Mouse (Mus musculus): ENCODE measurements at regions not wholly inside any gene's neighbourhood (a gene's known extent, or its start where the extent isn't known, plus 50 kb on each side); places are given as distances from the start of the nearest gene placed in this dataset.

GRCm38 (mm10) chr7:116893846-116894245, 389.7 kb downstream of the Nucb2 start:
- Histone ChIP-seq H3K27ac (no peak overlapping the region), H3K4me2 (ENCODE audit: low read depth) (no peak overlapping the region), H3K4me3 (ENCODE audit: insufficient read depth in 1 of 2, low read depth in 2 of 2, low read length in 2 of 2) (no peak overlapping the region), H3K4me1 (replicated peaks; ENCODE audit: control insufficient read depth in 2 of 2, insufficient read depth in 2 of 2, low read length in 1 of 2) (no peaks in the 10 kb centered on the region), H3K27me3 (ENCODE audit: control insufficient read depth, insufficient read depth, low read length) (no peaks in the 10 kb centered on the region), H3K9ac (replicated peaks) (no peak overlapping the region), H3K36me3 (replicated peaks; ENCODE audit: control insufficient read depth, insufficient read depth, low read depth) (no peaks in the 10 kb centered on the region), H3K9me3 (ENCODE audit: control insufficient read depth, low read length) (no peaks in the 10 kb centered on the region)
- ATAC-seq (ENCODE audit: insufficient read depth), result no peak
- WGBS (ENCODE audit: insufficient replicate concordance), result 77% methylated on average over 6 of the region's 6 CpGs
- TF ChIP-seq EP300 (IDR thresholded peaks at IDR 0.05; ENCODE audit: low read depth) (no peak), CTCF (IDR thresholded peaks at IDR 0.05; ENCODE audit: low read depth) (no peak)
- no peak for DNase-seq (ENCODE audit: low read depth in 3 of 3, low spot score in 3 of 3)

DNA sequence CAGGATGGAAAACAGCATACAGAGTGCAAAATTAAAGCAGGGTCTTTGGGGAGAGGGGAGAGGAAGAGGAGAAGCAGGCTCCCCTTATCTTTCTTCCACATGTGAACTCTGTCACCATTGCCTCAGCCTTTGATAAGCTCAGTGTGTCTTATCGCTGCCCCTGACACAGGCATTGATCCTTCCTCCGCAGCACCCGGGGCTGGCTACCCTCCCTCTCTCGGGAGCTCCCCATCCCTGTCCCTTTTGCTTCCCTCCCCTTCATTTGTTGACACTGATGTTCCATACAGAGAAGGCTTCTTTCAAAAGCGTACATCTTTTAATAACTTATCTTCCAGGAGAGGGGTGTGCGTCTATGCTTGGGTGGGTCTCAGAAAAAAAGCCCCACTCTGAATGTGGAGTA, 411.6 kb downstream of the Nucb2 start:
- H3K9me3 ChIP-seq (ENCODE audit: control insufficient read depth, low read length), result no peaks in the 10 kb centered on the region
- ATAC-seq (ENCODE audit: insufficient read depth) (no peak), DNase-seq (ENCODE audit: low read depth in 3 of 3, low spot score in 3 of 3) (no peak)
- TF ChIP-seq CTCF (IDR thresholded peaks at IDR 0.05; ENCODE audit: low read depth), result no peak
- no peak for TF ChIP-seq EP300 (IDR thresholded peaks at IDR 0.05; ENCODE audit: low read depth)
- H3K4me2 ChIP-seq (ENCODE audit: low read depth), result no peak overlapping the region
- H3K27me3 ChIP-seq (ENCODE audit: control insufficient read depth, insufficient read depth, low read length), result no peaks in the 10 kb centered on the region
- H3K9ac ChIP-seq (replicated peaks), result no peak overlapping the region
- H3K4me1 ChIP-seq (replicated peaks; ENCODE audit: control insufficient read depth in 2 of 2, insufficient read depth in 2 of 2, low read length in 1 of 2), result no peaks in the 10 kb centered on the region; a peak in 1 of 4 replicates
- H3K36me3 ChIP-seq (replicated peaks; ENCODE audit: control insufficient read depth, insufficient read depth, low read depth), result no peaks in the 10 kb centered on the region
- H3K27ac ChIP-seq, result no peak overlapping the region
- no peak overlapping the region for H3K4me3 ChIP-seq (ENCODE audit: insufficient read depth in 1 of 2, low read depth in 2 of 2, low read length in 2 of 2)
- WGBS (ENCODE audit: insufficient replicate concordance), result 23% methylated on average over 6 of the region's 6 CpGs

- ATAC-seq (ENCODE audit: insufficient read depth) (no peak), DNase-seq (ENCODE audit: low read depth in 3 of 3, low spot score in 3 of 3) (no peak)
- no peaks in the 10 kb centered on the region for H3K36me3 ChIP-seq (replicated peaks; ENCODE audit: control insufficient read depth, insufficient read depth, low read depth)
- H3K4me2 ChIP-seq (ENCODE audit: low read depth), result no peak overlapping the region
- H3K4me1 ChIP-seq (replicated peaks; ENCODE audit: control insufficient read depth in 2 of 2, insufficient read depth in 2 of 2, low read length in 1 of 2), result no peaks in the 10 kb centered on the region; a peak in 1 of 4 replicates
- 50% methylated on average over 6 of the region's 6 CpGs for WGBS (ENCODE audit: insufficient replicate concordance)
- H3K9ac ChIP-seq (replicated peaks), result no peak overlapping the region
- TF ChIP-seq CTCF (IDR thresholded peaks at IDR 0.05; ENCODE audit: low read depth), result no peak
- no peak for TF ChIP-seq EP300 (IDR thresholded peaks at IDR 0.05; ENCODE audit: low read depth)
- H3K9me3 ChIP-seq (ENCODE audit: control insufficient read depth, low read length), result no peaks in the 10 kb centered on the region
- no peak overlapping the region for H3K27ac ChIP-seq
- H3K27me3 ChIP-seq (ENCODE audit: control insufficient read depth, insufficient read depth, low read length), result no peaks in the 10 kb centered on the region
- no peak overlapping the region for H3K4me3 ChIP-seq (ENCODE audit: insufficient read depth in 1 of 2, low read depth in 2 of 2, low read length in 2 of 2)
Measured at GRCm38 (mm10) chr7:116917921-116918670, 413.9 kb downstream of the Nucb2 start.

- Histone ChIP-seq H3K36me3 (replicated peaks; ENCODE audit: control insufficient read depth, insufficient read depth, low read depth) (no peaks in the 10 kb centered on the region), H3K4me3 (ENCODE audit: insufficient read depth in 1 of 2, low read depth in 2 of 2, low read length in 2 of 2) (no peak overlapping the region), H3K4me1 (replicated peaks; ENCODE audit: control insufficient read depth in 2 of 2, insufficient read depth in 2 of 2, low read length in 1 of 2) (no peaks in the 10 kb centered on the region), H3K4me2 (ENCODE audit: low read depth) (no peak overlapping the region), H3K9ac (replicated peaks) (no peak overlapping the region), H3K9me3 (ENCODE audit: control insufficient read depth, low read length) (no peaks in the 10 kb centered on the region), H3K27ac (no peak overlapping the region), H3K27me3 (ENCODE audit: control insufficient read depth, insufficient read depth, low read length) (no peaks in the 10 kb centered on the region)
- ATAC-seq (ENCODE audit: insufficient read depth) (no peak), DNase-seq (ENCODE audit: low read depth in 3 of 3, low spot score in 3 of 3) (no peak)
- no peak for TF ChIP-seq CTCF (IDR thresholded peaks at IDR 0.05; ENCODE audit: low read depth)
- WGBS (ENCODE audit: insufficient replicate concordance), result 46% methylated on average over 2 of the region's 2 CpGs
Measured at GRCm38 (mm10) chr7:116946448-116946847, 434.3 kb upstream of the Xylt1 start.

DNA sequence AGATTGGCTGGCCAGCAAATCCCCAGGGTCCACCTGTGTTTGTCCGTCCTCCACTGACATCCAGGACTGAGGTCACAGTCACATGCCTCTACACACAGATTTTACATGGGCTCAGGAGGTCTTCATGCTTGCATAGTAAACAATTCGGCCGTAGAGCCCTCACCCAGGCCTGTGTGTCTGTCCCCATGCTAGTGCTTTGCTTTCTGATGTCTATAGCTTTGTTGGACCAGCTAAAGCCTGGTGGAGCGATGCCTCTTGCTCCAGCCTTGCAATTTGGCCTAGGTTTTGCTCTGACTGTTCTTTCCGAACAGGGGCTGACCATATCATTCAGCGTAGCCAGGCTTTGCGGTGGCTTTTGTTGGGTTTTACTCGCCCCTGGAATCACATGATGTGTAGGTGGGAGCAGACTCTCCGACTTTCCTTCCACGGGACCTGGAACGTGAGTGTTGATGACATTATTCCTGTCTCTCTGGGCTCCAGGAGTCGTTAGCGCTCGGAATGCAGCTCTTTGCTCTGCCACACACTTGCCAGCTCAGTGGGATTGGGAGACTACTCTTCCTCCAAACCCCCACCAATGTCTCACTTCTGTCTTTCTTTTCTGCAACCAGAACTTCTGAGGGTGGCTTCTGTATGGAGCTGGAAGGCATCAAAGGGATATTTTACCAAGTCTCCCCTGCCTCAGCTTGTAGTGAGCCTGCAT, 421.4 kb upstream of the Xylt1 start:
- WGBS (ENCODE audit: insufficient replicate concordance), result 59% methylated on average over 14 of the region's 14 CpGs
- TF ChIP-seq EP300 (IDR thresholded peaks at IDR 0.05; ENCODE audit: low read depth), result no peak
- no peak for TF ChIP-seq CTCF (IDR thresholded peaks at IDR 0.05; ENCODE audit: low read depth)
- H3K9ac ChIP-seq (replicated peaks), result no peak overlapping the region
- DNase-seq (ENCODE audit: low read depth in 3 of 3, low spot score in 3 of 3) (no peak), ATAC-seq (ENCODE audit: insufficient read depth) (no peak)
- no peak overlapping the region for H3K4me3 ChIP-seq (ENCODE audit: insufficient read depth in 1 of 2, low read depth in 2 of 2, low read length in 2 of 2)
- no peak overlapping the region for H3K4me2 ChIP-seq (ENCODE audit: low read depth)
- no peaks in the 10 kb centered on the region for H3K4me1 ChIP-seq (replicated peaks; ENCODE audit: control insufficient read depth in 2 of 2, insufficient read depth in 2 of 2, low read length in 1 of 2)
- H3K27me3 ChIP-seq (ENCODE audit: control insufficient read depth, insufficient read depth, low read length), result no peaks in the 10 kb centered on the region
- H3K36me3 ChIP-seq (replicated peaks; ENCODE audit: control insufficient read depth, insufficient read depth, low read depth), result no peaks in the 10 kb centered on the region
- no peaks in the 10 kb centered on the region for H3K9me3 ChIP-seq (ENCODE audit: control insufficient read depth, low read length)
- no peak overlapping the region for H3K27ac ChIP-seq
